Mouse (Mus musculus) liver, adult 2 months (tissue): Measurements from ENCODE around the gene Arhgef2.

Source experiments
- CTCF ChIP-seq: fragments of 200-500 bp; IDR thresholded peaks from 2 replicates; pipeline ENCODE4 v1.5.1; 2011; ENCODE audit warnings: low read depth, low read length, control low read depth
- POLR2A ChIP-seq: fragments of 200-500 bp; IDR thresholded peaks from 2 replicates; pipeline ENCODE4 v1.6.1; 2011; ENCODE audit warnings: low read length, control low read depth; ENCODE audit not compliant: insufficient read depth; ENCODE audit errors: extremely low read depth

- TF ChIP-seq CTCF (no peak), POLR2A (no peak)
These were observed 3.3 kb upstream of the Arhgef2 start for GRCm38 (mm10) chr3:88602466-88602865.
